Mouse (Mus musculus) MEL (cell line): ENCODE results near the gene Itpr2. TPM values are rescaled to one million over a fixed set of nuclear protein-coding genes. Genes with fewer than 3 reads are reported as not detected.

Experiments used
- DNase-seq: peaks from one replicate; pipeline ENCODE4 v3.0.0; 2011; ENCODE audit warnings: low read depth, low spot score
- H3K27ac ChIP-seq: 2 replicates; pipeline ENCODE4 v1.5.1; 2012; ENCODE audit warnings: low read depth, mild to moderate bottlenecking, control low read depth, low read length, moderate library complexity; ENCODE audit not compliant: control insufficient read depth
- H3K27me3 ChIP-seq, 2 experiments: fragments of 150-350 bp in 1 of 2; sonication (generic) in 1 of 2; 2 replicates each; pipeline ENCODE4 v1.6.1; 2012; ENCODE audit warnings: low read length in 2 of 2, mild to moderate bottlenecking in 2 of 2, improper control_type of control experiment in 1 of 2, moderate library complexity in 1 of 2; ENCODE audit not compliant: insufficient read depth in 2 of 2, control insufficient read depth in 1 of 2
- H3K36me3 ChIP-seq, 2 experiments: 2 replicates each; pipeline ENCODE4 v1.6.1; 2012 to 2014; ENCODE audit warnings: low read length in 2 of 2, improper control_type of control experiment in 1 of 2, inconsistent platforms in 1 of 2, mild to moderate bottlenecking in 1 of 2; ENCODE audit not compliant: insufficient read depth in 2 of 2, control insufficient read depth in 1 of 2
- H3K4me1 ChIP-seq, 2 experiments: fragments of 150-350 bp in 1 of 2; sonication (generic) in 1 of 2; 2 replicates each; pipeline ENCODE4 v1.6.1; 2012; ENCODE audit warnings: low read length in 2 of 2, improper control_type of control experiment in 1 of 2, mild to moderate bottlenecking in 1 of 2; ENCODE audit not compliant: insufficient read depth in 2 of 2, control insufficient read depth in 1 of 2
- H3K4me3 ChIP-seq, 2 experiments: fragments of 150-350 bp in 1 of 2; sonication (generic) in 1 of 2; 2 replicates each; pipeline ENCODE4 v1.5.1; 2012; ENCODE audit warnings: low read depth in 2 of 2, low read length in 2 of 2, mild to moderate bottlenecking in 2 of 2, moderate library complexity in 2 of 2, control low read depth in 1 of 2, improper control_type of control experiment in 1 of 2; ENCODE audit not compliant: control insufficient read depth in 1 of 2, insufficient read depth in 1 of 2
- H3K79me2 ChIP-seq: 2 replicates; pipeline ENCODE4 v1.6.1; 2012; ENCODE audit warnings: mild to moderate bottlenecking, low read length, moderate library complexity; ENCODE audit not compliant: control insufficient read depth, poor library complexity, insufficient read depth
- H3K9ac ChIP-seq: 2 replicates; pipeline ENCODE4 v1.6.1; 2012; ENCODE audit warnings: low read depth, mild to moderate bottlenecking, control low read depth, low read length, moderate library complexity; ENCODE audit not compliant: control insufficient read depth, poor library complexity, severe bottlenecking
- H3K9me3 ChIP-seq: fragments of 150-350 bp; sonication (generic); replicated peaks from 2 replicates; pipeline ENCODE4 v1.6.1; 2012; ENCODE audit warnings: mild to moderate bottlenecking, low read length, improper control_type of control experiment, moderate library complexity; ENCODE audit not compliant: insufficient read depth
- BHLHE40 ChIP-seq: IDR thresholded peaks from 2 replicates; pipeline ENCODE4 v1.6.1; 2012; ENCODE audit warnings: low read depth, mild to moderate bottlenecking, inconsistent platforms, low read length, improper control_type of control experiment, borderline replicate concordance
- E2F4 ChIP-seq: IDR thresholded peaks from 2 replicates; pipeline ENCODE4 v1.6.1; 2011; ENCODE audit warnings: low read depth, low read length, improper control_type of control experiment, borderline replicate concordance
- EP300 ChIP-seq, 2 experiments: IDR thresholded peaks; 2 replicates each; pipeline ENCODE4 v1.6.1; 2011; ENCODE audit warnings: improper control_type of control experiment in 2 of 2, low read length in 2 of 2, low read depth in 1 of 2, mild to moderate bottlenecking in 1 of 2
- MAFK ChIP-seq: IDR thresholded peaks from 2 replicates; pipeline ENCODE4 v1.6.1; 2011; ENCODE audit warnings: low read depth, mild to moderate bottlenecking, low read length, improper control_type of control experiment, borderline replicate concordance
- MAX ChIP-seq: IDR thresholded peaks from 2 replicates; pipeline ENCODE4 v1.6.1; 2011; ENCODE audit warnings: low read length, improper control_type of control experiment
- MAZ ChIP-seq: IDR thresholded peaks from 2 replicates; pipeline ENCODE4 v1.6.1; 2012; ENCODE audit warnings: low read depth, mild to moderate bottlenecking, inconsistent platforms, low read length, improper control_type of control experiment
- MYC ChIP-seq: IDR thresholded peaks from 2 replicates; pipeline ENCODE4 v1.6.1; 2011; ENCODE audit warnings: low read depth, mild to moderate bottlenecking, low read length, improper control_type of control experiment, moderate library complexity
- NELFE ChIP-seq: IDR thresholded peaks from 2 replicates; pipeline ENCODE4 v1.6.1; 2011; ENCODE audit warnings: low read depth, low read length, improper control_type of control experiment
- NRF1 ChIP-seq: IDR thresholded peaks from 2 replicates; pipeline ENCODE4 v1.6.1; 2014; ENCODE audit warnings: low read depth, mild to moderate bottlenecking, inconsistent platforms, low read length, improper control_type of control experiment, moderate library complexity; ENCODE audit not compliant: poor library complexity, insufficient read depth, severe bottlenecking
- POLR2A ChIP-seq, 2 experiments: IDR thresholded peaks; 2 replicates each; pipeline ENCODE4 v1.6.1; 2011 to 2012; ENCODE audit warnings: low read length in 2 of 2, mild to moderate bottlenecking in 2 of 2, control low read depth in 1 of 2, improper control_type of control experiment in 1 of 2, low read depth in 1 of 2, moderate library complexity in 1 of 2; ENCODE audit not compliant: control insufficient read depth in 1 of 2, insufficient read depth in 1 of 2, poor library complexity in 1 of 2
- POLR2AphosphoS2 ChIP-seq: IDR thresholded peaks from 2 replicates; pipeline ENCODE4 v1.6.1; 2011; ENCODE audit warnings: low read length, improper control_type of control experiment
- RAD21 ChIP-seq: IDR thresholded peaks from 2 replicates; pipeline ENCODE4 v1.6.1; 2011; ENCODE audit warnings: mild to moderate bottlenecking, low read depth, low read length, improper control_type of control experiment
- RCOR1 ChIP-seq: IDR thresholded peaks from 2 replicates; pipeline ENCODE4 v1.6.1; 2012; ENCODE audit warnings: low read depth, mild to moderate bottlenecking, inconsistent platforms, low read length, improper control_type of control experiment
- TAL1 ChIP-seq: IDR thresholded peaks from 2 replicates; pipeline ENCODE4 v1.6.1; 2012; ENCODE audit warnings: mild to moderate bottlenecking, inconsistent platforms, low read length, moderate library complexity, mixed read lengths
- TCF12 ChIP-seq: IDR thresholded peaks from 2 replicates; pipeline ENCODE4 v1.6.1; 2014; ENCODE audit warnings: low read depth, mild to moderate bottlenecking, inconsistent platforms, low read length, improper control_type of control experiment, moderate library complexity
- UBTF ChIP-seq: IDR thresholded peaks from 2 replicates; pipeline ENCODE4 v1.6.1; 2012; ENCODE audit warnings: low read depth, mild to moderate bottlenecking, inconsistent platforms, low read length, improper control_type of control experiment, moderate library complexity, borderline replicate concordance; ENCODE audit not compliant: insufficient read depth
- USF1 ChIP-seq: IDR thresholded peaks from 2 replicates; pipeline ENCODE4 v1.6.1; 2014; ENCODE audit warnings: low read depth, mild to moderate bottlenecking, inconsistent platforms, low read length, improper control_type of control experiment, moderate library complexity
- USF2 ChIP-seq, 2 experiments: IDR thresholded peaks; 2 replicates each; pipeline ENCODE4 v1.6.1; 2011 to 2012; ENCODE audit warnings: improper control_type of control experiment in 2 of 2, low read length in 2 of 2, borderline replicate concordance in 1 of 2, inconsistent platforms in 1 of 2, low read depth in 1 of 2, mild to moderate bottlenecking in 1 of 2; ENCODE audit not compliant: insufficient read depth in 1 of 2
- ZC3H11A ChIP-seq: IDR thresholded peaks from 2 replicates; pipeline ENCODE4 v1.6.1; 2012; ENCODE audit warnings: low read depth, mild to moderate bottlenecking, inconsistent platforms, low read length, improper control_type of control experiment
- ZKSCAN1 ChIP-seq: IDR thresholded peaks from 2 replicates; pipeline ENCODE4 v1.6.1; 2012; ENCODE audit warnings: low read depth, mild to moderate bottlenecking, inconsistent platforms, low read length, improper control_type of control experiment, moderate library complexity
- ZNF384 ChIP-seq: IDR thresholded peaks from 2 replicates; pipeline ENCODE4 v1.6.1; 2012; ENCODE audit warnings: low read depth, mild to moderate bottlenecking, inconsistent platforms, low read length, improper control_type of control experiment
- polyA plus RNA-seq, 2 experiments: library from polyadenylated mRNA; stranded (reverse) in 1 of 2; unstranded in 1 of 2; fragments of >175 nt in 1 of 2; fragments of >200 nt in 1 of 2; gene quantifications; 2 replicates each; pipeline versions ENCODE4 v1.2.1 to v1.2.4; 2012; ENCODE audit warnings: low replicate concordance in 2 of 2, low read depth in 1 of 2; ENCODE audit not compliant: insufficient read length in 2 of 2, insufficient read depth in 1 of 2, missing spikeins in 1 of 2
- total RNA-seq: library from RNA; depleted of rRNA; stranded (reverse); fragments of 300-350 nt; gene quantifications from 2 replicates; pipeline ENCODE4 v1.2.3, GENCODE M21; 2012

The Itpr2 gene
- total and polyA plus RNA-seq, 3 experiments: 1.5 to 3.0 TPM; not detected in 1

DNA sequence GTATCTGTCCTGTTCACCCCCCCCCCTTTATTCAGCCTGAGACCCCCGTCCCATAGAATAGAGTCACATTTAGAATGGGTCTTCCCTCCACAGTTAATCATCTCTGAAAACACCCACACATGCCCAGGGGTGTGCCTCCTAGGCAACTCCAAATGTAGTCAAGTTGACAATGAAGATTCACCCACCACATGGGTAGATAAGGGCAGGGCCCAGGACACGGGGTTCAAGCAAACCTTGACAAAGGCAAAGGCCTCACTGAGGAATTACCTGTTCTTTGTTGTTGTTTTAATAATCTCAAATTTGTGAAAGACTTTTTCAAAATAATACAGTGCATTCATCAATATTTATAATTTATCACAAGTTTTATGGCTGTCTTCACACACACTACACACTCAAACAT is 2.4 kb upstream of the Itpr2 start (continued):
- TF ChIP-seq MAZ: no peak
- no peak for TF ChIP-seq POLR2AphosphoS2
- TF ChIP-seq, all 39 proteins: peak for 9

DNA sequence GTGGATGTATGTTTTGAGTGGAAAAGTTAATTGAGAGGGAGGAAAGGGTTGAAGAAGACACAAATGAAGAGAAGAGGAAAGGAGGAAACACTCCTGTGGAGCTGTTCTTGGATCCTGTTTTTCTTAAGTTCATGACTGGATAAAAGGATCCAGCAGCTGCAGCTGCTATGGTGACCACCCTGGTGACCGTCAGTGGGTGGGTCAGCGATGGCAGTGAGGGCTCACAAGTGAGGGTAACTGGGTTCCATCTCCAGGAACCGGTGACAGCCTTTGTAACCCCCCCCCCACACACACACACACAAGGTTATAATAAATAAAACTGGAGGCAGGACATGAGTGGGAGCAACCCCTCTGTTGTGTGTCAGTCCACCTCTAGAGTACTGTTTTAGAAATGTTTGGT is 833 bp upstream of the Itpr2 start:
- DNase-seq: no peak
- Histone ChIP-seq H3K79me2 (no peaks in the 10 kb centered on the region; the same call in 1 of the 2 replicates), H3K9ac (no peak overlapping the region), H3K36me3 (peaks cover 0 to 10% of the 10 kb centered on the region in 2 experiments; a peak in 2 of 4 replicates), H3K4me3 (no peak overlapping the region; a peak in 1 of 4 replicates), H3K27ac (no peak overlapping the region), H3K9me3 (no peaks in the 10 kb centered on the region), H3K27me3 (no peaks in the 10 kb centered on the region)
- TF ChIP-seq USF1: no peak
- no peak for TF ChIP-seq MAX
- TF ChIP-seq POLR2AphosphoS2: no peak
- TF ChIP-seq USF2 (IDR thresholded peaks at IDR 0.05; ENCODE audit: borderline replicate concordance in 1 of 2, insufficient read depth in 1 of 2, low read depth in 1 of 2, low read length in 2 of 2): no peak
- TF ChIP-seq BHLHE40: no peak
- TF ChIP-seq UBTF: no peak
- TF ChIP-seq TCF12: no peak
- TF ChIP-seq RCOR1: no peak
- TF ChIP-seq RAD21: no peak
- no peak for TF ChIP-seq ZKSCAN1
- TF ChIP-seq MAFK: no peak
- TF ChIP-seq EP300 (IDR thresholded peaks at IDR 0.05; ENCODE audit: low read depth in 1 of 2, low read length in 2 of 2): no peak
- no peak for TF ChIP-seq POLR2A (IDR thresholded peaks at IDR 0.05; ENCODE audit: control insufficient read depth in 1 of 2, insufficient read depth in 1 of 2, low read depth in 1 of 2, low read length in 2 of 2, poor library complexity in 1 of 2)
- TF ChIP-seq NELFE: no peak
- no peak for TF ChIP-seq ZNF384
- TF ChIP-seq TAL1: no peak
- no peak for TF ChIP-seq ZC3H11A
- TF ChIP-seq E2F4: no peak
- no peak for TF ChIP-seq MYC
- TF ChIP-seq NRF1: no peak
- TF ChIP-seq, all 39 proteins: peak for 0
- H3K4me1 ChIP-seq: peaks cover 14 to 23% of the 10 kb centered on the region in 2 experiments
